Mouse (Mus musculus): ENCODE measurements at regions not wholly inside any gene's neighbourhood (a gene's known extent, or its start where the extent isn't known, plus 50 kb on each side); places are given as distances from the start of the nearest gene placed in this dataset.

- TF ChIP-seq ZMIZ1 (IDR thresholded peaks at IDR 0.05; ENCODE audit: low read depth, low read length) (no peak), POLR2AphosphoS2 (IDR thresholded peaks at IDR 0.05; ENCODE audit: low read length) (no peak), JUND (IDR thresholded peaks at IDR 0.05; ENCODE audit: low read depth, low read length) (no peak), POLR2A (IDR thresholded peaks at IDR 0.05; ENCODE audit: control insufficient read depth in 1 of 2, insufficient read depth in 1 of 2, low read depth in 1 of 2, low read length in 2 of 2, poor library complexity in 1 of 2) (no peak), CTCF (IDR thresholded peaks at IDR 0.05 in 2 of 3, conservative IDR thresholded peaks at IDR 0.05 in 1 of 3; ENCODE audit: control insufficient read depth in 1 of 3, insufficient read depth in 1 of 3, low read depth in 2 of 3, low read length in 3 of 3, poor library complexity in 1 of 3, severe bottlenecking in 1 of 3) (no peak), HCFC1 (IDR thresholded peaks at IDR 0.05; ENCODE audit: low read depth, low read length) (no peak), EP300 (IDR thresholded peaks at IDR 0.05; ENCODE audit: low read depth in 1 of 2, low read length in 2 of 2) (no peak), MAZ (IDR thresholded peaks at IDR 0.05; ENCODE audit: low read depth, low read length) (no peak)
These were observed 175.0 kb downstream of the Spry2 start for GRCm38 (mm10) chr14:105721576-105721975.
